In genomic region chr11:70021264-70022132, GRCm38 (mm10) we compare ENCODE assay signal across 8 mouse cellular contexts. TPM values are rescaled to one million over a fixed set of nuclear protein-coding genes. Genes with fewer than 3 reads are reported as not detected.
DNase-seq lines count a peak whose midpoint lies in the region; ATAC-seq and TF ChIP-seq lines count a peak whose summit lies in the region.

No protein-coding gene starts in this region.

- H3K36me3 ChIP-seq in heart, embryonic 11.5 days (ENCODE audit: control insufficient read depth, insufficient read depth, low read length), result no peaks in the 10 kb centered on the region
- no peaks in the 10 kb centered on the region for H3K36me3 ChIP-seq in kidney, embryonic 16.5 days (ENCODE audit: insufficient read depth, low read length)
- no peaks in the 10 kb centered on the region for H3K36me3 ChIP-seq in liver, adult 2 months (ENCODE audit: control insufficient read depth, insufficient read depth, low read length)
- H3K36me3 ChIP-seq in myocyte (ENCODE audit: control insufficient read depth, insufficient read depth), result no peaks in the 10 kb centered on the region
- H3K36me3 ChIP-seq in splenic B cell, adult 2 months (ENCODE audit: control insufficient read depth, insufficient read depth, low read length, poor library complexity, severe bottlenecking), result no peaks in the 10 kb centered on the region

- peak overlapping the region; percentile 51 for H3K4me3 ChIP-seq in heart, embryonic 11.5 days (ENCODE audit: low read depth, low read length)
- H3K4me3 ChIP-seq in kidney, embryonic 16.5 days (ENCODE audit: low read length), result peak overlapping the region; percentile 74
- H3K4me3 ChIP-seq in liver, adult 2 months (ENCODE audit: insufficient read depth, low read depth, low read length), result peak overlapping the region; percentile 87
- peak overlapping the region; percentile 43 for H3K4me3 ChIP-seq in myocyte

- ATAC-seq in erythroblast, adult 5-6 weeks (replicated peaks; ENCODE audit: low FRiP score, poor library complexity, severe bottlenecking), result peak; percentile 82
- peak; percentile 74 for ATAC-seq in heart, embryonic 11.5 days (replicated peaks; ENCODE audit: insufficient number of reproducible peaks, low FRiP score, low TSS enrichment)
- ATAC-seq in kidney, embryonic 16.5 days (ENCODE audit: low FRiP score, low TSS enrichment), result peak; percentile 67

- peak overlapping the region; percentile 85 for H3K4me2 ChIP-seq in heart, embryonic 11.5 days
- H3K4me2 ChIP-seq in kidney, embryonic 16.5 days (replicated peaks; ENCODE audit: low read depth, low read length), result peak overlapping the region; percentile 94
- H3K4me2 ChIP-seq in myocyte (ENCODE audit: low read depth), result peak overlapping the region; percentile 92

- TF ChIP-seq POLR2A in liver, adult 2 months (IDR thresholded peaks at IDR 0.05; ENCODE audit: extremely low read depth, insufficient read depth, low read length), result no peak
- TF ChIP-seq POLR2A in myocyte (IDR thresholded peaks at IDR 0.05; ENCODE audit: insufficient read length, low read depth), result no peak

- H3K27me3 ChIP-seq in heart, embryonic 11.5 days (ENCODE audit: control insufficient read depth, insufficient read depth, low read length), result no peaks in the 10 kb centered on the region
- no peaks in the 10 kb centered on the region for H3K27me3 ChIP-seq in kidney, embryonic 16.5 days (ENCODE audit: insufficient read depth, low read length)
- H3K27me3 ChIP-seq in liver, adult 2 months (ENCODE audit: control insufficient read depth, insufficient read depth, low read length), result no peaks in the 10 kb centered on the region
- no peaks in the 10 kb centered on the region for H3K27me3 ChIP-seq in myocyte (ENCODE audit: control insufficient read depth, insufficient read depth, insufficient read length)
- no peaks in the 10 kb centered on the region for H3K27me3 ChIP-seq in splenic B cell, adult 2 months (ENCODE audit: control insufficient read depth, insufficient read depth, low read length, poor library complexity, severe bottlenecking)

- TF ChIP-seq CTCF in liver, adult 2 months (IDR thresholded peaks at IDR 0.05; ENCODE audit: low read depth, low read length), result no peak

- DNase-seq in B cell, adult 2 months, result peak; percentile 94 to 96
- DNase-seq in brain, adult 2 months (ENCODE audit: low read depth, low spot score), result peak; percentile 98
- peak; percentile 90 for DNase-seq in liver, adult 2 months (ENCODE audit: extremely low read depth, low read depth, low spot score)
- DNase-seq in splenic B cell, adult 2 months (ENCODE audit: low read depth, low spot score), result peak; percentile 94

- H3K4me1 ChIP-seq in heart, embryonic 11.5 days (ENCODE audit: control insufficient read depth, insufficient read depth, low read length), result peaks cover 38% of the 10 kb centered on the region
- peaks cover 59% of the 10 kb centered on the region for H3K4me1 ChIP-seq in kidney, embryonic 16.5 days (ENCODE audit: insufficient read depth, low read length)
- no peaks in the 10 kb centered on the region for H3K4me1 ChIP-seq in liver, adult 2 months (ENCODE audit: control insufficient read depth, insufficient read depth, low read length)

- H3K27ac ChIP-seq in heart, embryonic 11.5 days (ENCODE audit: low read depth, low read length), result peak overlapping the region; percentile 57
- H3K27ac ChIP-seq in kidney, embryonic 16.5 days (ENCODE audit: low read length), result peak overlapping the region; percentile 78
- peak overlapping the region; percentile 33; the same call in 1 of the 2 replicates for H3K27ac ChIP-seq in liver, adult 2 months (replicated peaks; ENCODE audit: insufficient read depth, low read depth, low read length)

- H3K9me3 ChIP-seq in heart, embryonic 11.5 days (replicated peaks; ENCODE audit: control insufficient read depth, low read length), result no peaks in the 10 kb centered on the region
- no peaks in the 10 kb centered on the region for H3K9me3 ChIP-seq in kidney, embryonic 16.5 days (ENCODE audit: low read length)

- H3K79me2 ChIP-seq in liver, adult 2 months (ENCODE audit: control insufficient read depth, insufficient read depth, low read length), result no peaks in the 10 kb centered on the region
- H3K79me2 ChIP-seq in myocyte (ENCODE audit: control insufficient read depth, insufficient read depth), result peaks cover 39% of the 10 kb centered on the region

- H3K9ac ChIP-seq in heart, embryonic 11.5 days (ENCODE audit: low read depth, low read length), result peak overlapping the region; percentile 19; the same call in 1 of the 2 replicates
- H3K9ac ChIP-seq in kidney, embryonic 16.5 days (replicated peaks; ENCODE audit: low read length), result peak overlapping the region; percentile 27; the same call in 1 of the 2 replicates
- peak overlapping the region; percentile 49 for H3K9ac ChIP-seq in liver, adult 2 months (ENCODE audit: low read depth, low read length)

- H3ac ChIP-seq in myocyte (ENCODE audit: control insufficient read depth, insufficient read length), result no peak overlapping the region

- 2% methylated on average over 39 of the region's 40 CpGs for WGBS in heart, embryonic 11.5 days (ENCODE audit: insufficient replicate concordance)
- WGBS in kidney, embryonic 16.5 days, result 2% methylated on average over 40 of the region's 40 CpGs
- 3% methylated on average over 39 of the region's 40 CpGs for WGBS in liver, adult 2 months

TF ChIP-seq in myocyte, 11 proteins besides CTCF, POLR2A, EP300 and RAD21:
- TF ChIP-seq TCF3 (IDR thresholded peaks at IDR 0.05; ENCODE audit: insufficient read length, low read depth) (no peak), SRF (IDR thresholded peaks at IDR 0.05; ENCODE audit: control insufficient read depth, insufficient read length, low read depth) (no peak), MYOG (IDR thresholded peaks at IDR 0.05; ENCODE audit: control insufficient read depth in 1 of 3, insufficient read depth in 1 of 3, insufficient read length in 2 of 3, low read depth in 2 of 3) (no peak), MYOD1 (IDR thresholded peaks at IDR 0.05; ENCODE audit: control insufficient read depth in 1 of 3, insufficient read length in 2 of 3, low read depth in 2 of 3) (no peak), TCF12 (IDR thresholded peaks at IDR 0.05; ENCODE audit: insufficient read depth, poor library complexity, severe bottlenecking) (no peak), E2F4 (IDR thresholded peaks at IDR 0.05; ENCODE audit: insufficient read depth) (peak; percentile 33), CEBPB (IDR thresholded peaks at IDR 0.05; ENCODE audit: insufficient read depth, poor library complexity, severe bottlenecking) (no peak), POLR2AphosphoS2 (IDR thresholded peaks at IDR 0.05; ENCODE audit: insufficient read length, low read depth) (no peak)
TF ChIP-seq in myocyte: peak in this region for 1.

RNA-seq across cellular contexts. Expression of gene Dlg4, which starts 4.8 kb away (rescaled TPM):
- 7.7 TPM in 1 of 2 replicates, not detected in the other for total RNA-seq in erythroblast, adult 5-6 weeks (2015; ENCODE audit: low replicate concordance)
- 0.17 and 0.84 TPM in 2 replicates for total RNA-seq in erythroblast, adult 5-6 weeks (2017; ENCODE audit: low replicate concordance)
- 10.2 and 10.4 TPM in 2 replicates for polyA plus RNA-seq in heart, embryonic 11.5 days (2014; fragmentation: Nextera tagmentation; extraction: Ambion mirVana)
- polyA plus RNA-seq in kidney, embryonic 16.5 days (2015; fragmentation: Nextera tagmentation; extraction: Ambion mirVana), result 9.3 and 13.2 TPM in 2 replicates
- 0.37 and 1.0 TPM in 2 replicates for total RNA-seq in liver, adult 2 months (2014; rRNA removed)
- 1.1 and 1.3 TPM in 2 replicates for polyA plus RNA-seq in liver, adult 2 months (2012; rRNA removed)
- polyA plus RNA-seq in myocyte (2012; fragmentation: generic; extraction: Trizol), result 26.8 TPM

RNA-seq across cellular contexts. Expression of gene Acadvl, which starts 6.3 kb away (rescaled TPM):
- total RNA-seq in erythroblast, adult 5-6 weeks (2015; ENCODE audit: low replicate concordance), result 23.6 and 48.4 TPM in 2 replicates
- 18.6 and 20.4 TPM in 2 replicates for total RNA-seq in erythroblast, adult 5-6 weeks (2017; ENCODE audit: low replicate concordance)
- polyA plus RNA-seq in heart, embryonic 11.5 days (2014; fragmentation: Nextera tagmentation; extraction: Ambion mirVana), result 94.1 and 111 TPM in 2 replicates
- polyA plus RNA-seq in kidney, embryonic 16.5 days (2015; fragmentation: Nextera tagmentation; extraction: Ambion mirVana), result 107 and 114 TPM in 2 replicates
- 314 and 344 TPM in 2 replicates for total RNA-seq in liver, adult 2 months (2014; rRNA removed)
- polyA plus RNA-seq in liver, adult 2 months (2012; rRNA removed), result 302 and 314 TPM in 2 replicates
- polyA plus RNA-seq in myocyte (2012; fragmentation: generic; extraction: Trizol), result 130 TPM

RNA-seq across cellular contexts. Expression of gene Dvl2, which starts 21.1 kb away (rescaled TPM):
- total RNA-seq in erythroblast, adult 5-6 weeks (2015; ENCODE audit: low replicate concordance), result 1.3 and 4.2 TPM in 2 replicates
- 2.1 and 7.4 TPM in 2 replicates for total RNA-seq in erythroblast, adult 5-6 weeks (2017; ENCODE audit: low replicate concordance)
- 18.6 and 18.9 TPM in 2 replicates for polyA plus RNA-seq in heart, embryonic 11.5 days (2014; fragmentation: Nextera tagmentation; extraction: Ambion mirVana)
- polyA plus RNA-seq in kidney, embryonic 16.5 days (2015; fragmentation: Nextera tagmentation; extraction: Ambion mirVana), result 39.1 and 40.7 TPM in 2 replicates
- 2.8 TPM in 2 replicates for total RNA-seq in liver, adult 2 months (2014; rRNA removed)
- 3.7 and 4.5 TPM in 2 replicates for polyA plus RNA-seq in liver, adult 2 months (2012; rRNA removed)
- polyA plus RNA-seq in myocyte (2012; fragmentation: generic; extraction: Trizol), result 24.3 TPM

RNA-seq across cellular contexts. Expression of gene Phf23, which starts 25.9 kb away (rescaled TPM):
- total RNA-seq in erythroblast, adult 5-6 weeks (2015; ENCODE audit: low replicate concordance), result 8.5 and 11.3 TPM in 2 replicates
- 7.4 and 11.0 TPM in 2 replicates for total RNA-seq in erythroblast, adult 5-6 weeks (2017; ENCODE audit: low replicate concordance)
- polyA plus RNA-seq in heart, embryonic 11.5 days (2014; fragmentation: Nextera tagmentation; extraction: Ambion mirVana), result 27.3 and 29.9 TPM in 2 replicates
- 69.1 and 74.5 TPM in 2 replicates for polyA plus RNA-seq in kidney, embryonic 16.5 days (2015; fragmentation: Nextera tagmentation; extraction: Ambion mirVana)
- 8.0 and 8.5 TPM in 2 replicates for total RNA-seq in liver, adult 2 months (2014; rRNA removed)
- polyA plus RNA-seq in liver, adult 2 months (2012; rRNA removed), result 8.8 and 12.1 TPM in 2 replicates
- polyA plus RNA-seq in myocyte (2012; fragmentation: generic; extraction: Trizol), result 58.6 TPM

RNA-seq across cellular contexts. Expression of gene Gabarap, which starts 30.6 kb away (rescaled TPM):
- total RNA-seq in erythroblast, adult 5-6 weeks (2015; ENCODE audit: low replicate concordance), result 328 and 394 TPM in 2 replicates
- total RNA-seq in erythroblast, adult 5-6 weeks (2017; ENCODE audit: low replicate concordance), result 127 and 214 TPM in 2 replicates
- 481 and 489 TPM in 2 replicates for polyA plus RNA-seq in heart, embryonic 11.5 days (2014; fragmentation: Nextera tagmentation; extraction: Ambion mirVana)
- polyA plus RNA-seq in kidney, embryonic 16.5 days (2015; fragmentation: Nextera tagmentation; extraction: Ambion mirVana), result 437 and 481 TPM in 2 replicates
- total RNA-seq in liver, adult 2 months (2014; rRNA removed), result 175 and 176 TPM in 2 replicates
- polyA plus RNA-seq in liver, adult 2 months (2012; rRNA removed), result 430 and 476 TPM in 2 replicates
- 530 TPM for polyA plus RNA-seq in myocyte (2012; fragmentation: generic; extraction: Trizol)

Comparison
In these comparisons a context has a peak if more than half of its experiments do, and no peak if none do; other contexts are left out.
1. Peak in every context shown above with its lines: DNase-seq, ATAC-seq, H3K4me3 ChIP-seq and H3K27ac ChIP-seq.